Mouse (Mus musculus) embryonic facial prominence, embryonic 14.5 days (tissue): ENCODE measurements around the gene Tanc1. TPM values are rescaled to one million over a fixed set of nuclear protein-coding genes. Genes with fewer than 3 reads are reported as not detected.

Experiments
- ATAC-seq: fragments of 200-750 bp; cut with Nextera tagmentation; 2 replicates; pipeline ENCODE4 v1.8.0; 2017; ENCODE audit warnings: low read depth, moderate number of reproducible peaks, moderate TSS enrichment
- DNase-seq: peaks from one replicate; pipeline ENCODE4 v3.0.0-alpha.2; 2015; ENCODE audit warnings: low spot score
- H3K27ac ChIP-seq: fragments of 300-500 bp; sonication (generic); replicated peaks from 2 replicates; pipeline ENCODE4 v1.5.1; 2014; ENCODE audit warnings: low read depth, mild to moderate bottlenecking, low read length, moderate library complexity
- H3K27me3 ChIP-seq: fragments of 300-500 bp; sonication (generic); replicated peaks from 2 replicates; pipeline ENCODE4 v1.6.1; 2014; ENCODE audit warnings: low read length; ENCODE audit not compliant: control insufficient read depth, insufficient read depth
- H3K36me3 ChIP-seq: fragments of 300-500 bp; sonication (generic); 2 replicates; pipeline ENCODE4 v1.6.1; 2014; ENCODE audit warnings: low read length, mixed read lengths; ENCODE audit not compliant: control insufficient read depth, insufficient read depth
- H3K4me1 ChIP-seq: fragments of 300-500 bp; sonication (generic); 2 replicates; pipeline ENCODE4 v1.6.1; 2014; ENCODE audit warnings: antibody characterized with exemption, low read length; ENCODE audit not compliant: control insufficient read depth, insufficient read depth
- H3K4me2 ChIP-seq: fragments of 300-500 bp; sonication (generic); 2 replicates; pipeline ENCODE4 v1.6.1; 2014; ENCODE audit warnings: low read depth, mild to moderate bottlenecking, low read length, moderate library complexity, mixed read lengths
- H3K4me3 ChIP-seq: fragments of 300-500 bp; sonication (generic); 2 replicates; pipeline ENCODE4 v1.5.1; 2014; ENCODE audit warnings: low read depth, mild to moderate bottlenecking, low read length
- H3K9ac ChIP-seq: fragments of 300-500 bp; sonication (generic); 2 replicates; pipeline ENCODE4 v1.6.1; 2014; ENCODE audit warnings: low read depth, mild to moderate bottlenecking, low read length, moderate library complexity, mixed read lengths
- H3K9me3 ChIP-seq: fragments of 300-500 bp; sonication (generic); 2 replicates; pipeline ENCODE4 v1.6.1; 2016; ENCODE audit warnings: low read length; ENCODE audit not compliant: control insufficient read depth
- WGBS: fragments of 180-500 bp; shearing (Covaris S2); extraction: QIAGEN DNeasy Blood & Tissue Kit; methylation state at CpG from one replicate; pipeline ENCODE4 v1.1.7; 2014; 5-methylcytosine and 5-hydroxymethylcytosine counted together
- polyA plus RNA-seq: library from polyadenylated mRNA; unstranded; fragments of >200 nt; fragmentation: Nextera tagmentation; extraction: Ambion mirVana; gene quantifications from 2 replicates; pipeline ENCODE4 v1.2.1, GENCODE M21; 2014

Gene Tanc1
- polyA plus RNA-seq, 1 experiment from 2014 or later, result 24.8 TPM

DNA sequence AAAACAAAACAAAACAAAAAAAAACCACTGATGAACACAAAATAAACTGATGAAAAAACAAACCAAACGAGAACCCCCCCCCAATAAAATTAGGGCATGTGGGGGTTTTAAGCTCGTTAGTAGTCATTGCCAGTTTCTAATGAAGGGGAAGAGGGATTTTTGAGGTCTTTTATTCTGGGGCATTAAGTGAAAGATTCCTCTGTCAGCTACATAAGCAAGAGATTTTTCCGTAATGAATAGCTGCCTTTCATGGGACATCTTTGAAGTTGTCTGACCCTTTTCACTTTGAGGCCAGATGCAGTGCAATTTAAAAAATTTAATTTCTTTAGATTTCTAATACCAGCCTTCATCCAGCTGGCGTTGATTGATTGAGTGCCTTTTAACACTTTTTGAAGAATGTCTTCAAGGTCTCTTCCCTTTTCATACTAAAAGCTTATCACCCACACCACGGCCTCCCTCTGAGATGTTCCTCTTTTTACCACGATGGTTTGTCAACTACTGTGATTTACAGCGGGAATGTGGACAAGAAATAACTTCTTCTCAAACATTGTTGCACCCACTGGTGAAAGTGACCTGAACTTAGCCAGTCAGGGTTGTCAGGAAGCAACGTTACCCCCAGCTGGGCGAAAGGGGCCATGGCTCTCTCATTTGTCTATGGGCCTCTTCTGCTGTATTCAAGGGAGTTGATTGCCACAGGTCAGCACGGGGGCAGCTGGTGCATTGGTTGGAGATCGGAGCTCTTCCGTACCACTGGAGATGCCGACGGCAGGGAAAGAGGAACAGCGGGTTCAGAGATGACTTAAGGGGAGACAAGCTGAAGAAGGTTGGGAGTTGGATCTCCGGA is 76.6 kb downstream of the Tanc1 start:
- no peak overlapping the region for H3K9ac ChIP-seq
- no peaks in the 10 kb centered on the region for H3K36me3 ChIP-seq
- no peak overlapping the region for H3K4me2 ChIP-seq
- no peak overlapping the region for H3K27ac ChIP-seq
- ATAC-seq (no peak), DNase-seq (no peak)
- WGBS, result 61% methylated on average over 16 of the region's 16 CpGs
- H3K27me3 ChIP-seq, result no peaks in the 10 kb centered on the region
- H3K4me1 ChIP-seq, result peaks cover 24% of the 10 kb centered on the region
- H3K4me3 ChIP-seq, result no peak overlapping the region
- H3K9me3 ChIP-seq, result no peaks in the 10 kb centered on the region

DNA sequence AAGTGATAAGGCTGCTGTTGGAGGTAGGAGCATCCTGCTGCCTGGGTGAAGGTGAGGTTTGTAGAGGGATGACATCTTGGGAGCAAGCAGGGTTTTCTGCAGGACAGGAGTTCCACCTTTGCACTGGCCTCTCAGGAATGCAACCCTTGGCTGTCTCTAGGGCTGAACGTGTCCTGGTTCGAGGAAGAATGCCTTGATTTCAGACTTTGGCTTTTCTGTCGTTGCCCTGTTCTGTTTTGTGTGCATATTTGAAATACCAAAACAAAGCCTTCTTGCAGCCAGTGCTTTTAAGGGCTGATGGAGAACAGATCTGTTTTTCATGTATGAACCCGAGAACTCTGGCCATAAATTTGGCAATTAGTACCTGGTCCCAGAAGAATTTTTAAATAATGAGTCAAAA is 79.3 kb downstream of the Tanc1 start:
- no peak overlapping the region for H3K9ac ChIP-seq
- H3K27ac ChIP-seq, result 0 out of 2 replicates have a peak overlapping the region, but pooled peaks have one; percentile 33
- H3K9me3 ChIP-seq, result no peaks in the 10 kb centered on the region
- H3K27me3 ChIP-seq, result no peaks in the 10 kb centered on the region
- 14% methylated on average over 4 of the region's 4 CpGs for WGBS
- no peaks in the 10 kb centered on the region for H3K36me3 ChIP-seq
- H3K4me1 ChIP-seq, result peaks cover 13% of the 10 kb centered on the region
- no peak for DNase-seq
- no peak for ATAC-seq
- H3K4me2 ChIP-seq, result no peak overlapping the region
- H3K4me3 ChIP-seq, result no peak overlapping the region

DNA sequence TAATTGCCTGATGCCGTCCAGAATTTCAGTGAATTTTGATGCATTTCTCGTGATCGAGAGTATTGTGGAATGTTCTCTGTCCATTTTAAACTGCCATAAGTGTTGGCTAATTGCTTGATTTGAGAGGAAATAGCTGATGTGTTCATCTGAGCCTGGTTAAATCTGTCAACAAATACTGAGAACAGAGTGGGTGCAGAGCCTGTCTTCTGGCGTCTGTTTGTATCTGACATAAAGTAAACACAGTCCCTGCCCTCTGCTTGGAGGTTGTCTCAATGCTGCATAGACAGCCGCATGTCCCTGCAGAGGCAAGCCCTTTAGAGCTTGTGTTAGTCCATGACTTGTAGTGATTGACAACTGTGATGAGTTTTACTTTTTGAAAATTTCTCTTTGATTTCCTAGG is 81.6 kb downstream of the Tanc1 start:
- DNase-seq, result no peak
- no peaks in the 10 kb centered on the region for H3K36me3 ChIP-seq
- no peak overlapping the region for H3K4me2 ChIP-seq
- H3K27me3 ChIP-seq, result no peaks in the 10 kb centered on the region
- ATAC-seq, result no peak
- H3K27ac ChIP-seq, result no peak overlapping the region
- H3K4me3 ChIP-seq, result no peak overlapping the region
- no peak overlapping the region for H3K9ac ChIP-seq
- 41% methylated on average over 5 of the region's 5 CpGs for WGBS
- H3K9me3 ChIP-seq, result no peaks in the 10 kb centered on the region
- peaks cover 28% of the 10 kb centered on the region for H3K4me1 ChIP-seq

DNA sequence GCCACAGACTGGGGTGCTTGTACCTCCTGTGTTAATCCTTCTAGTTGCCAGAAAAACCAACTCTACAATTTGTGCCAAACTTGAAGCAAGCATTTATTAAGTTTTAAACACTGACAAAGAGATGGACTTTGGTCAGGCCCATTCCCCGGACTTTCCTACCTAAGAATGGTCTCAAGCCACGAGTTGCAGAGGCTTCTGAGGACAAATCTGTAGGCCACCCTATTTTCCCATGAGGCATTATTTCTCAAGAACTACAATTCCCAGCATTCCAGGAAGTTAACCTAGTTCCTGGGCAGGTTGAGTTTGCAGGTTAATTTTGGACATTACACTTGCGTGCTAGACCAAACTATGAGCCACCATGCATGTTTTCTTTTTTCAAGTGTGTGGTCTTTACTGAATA is 85.3 kb downstream of the Tanc1 start:
- no peak for ATAC-seq
- Histone ChIP-seq H3K9ac (no peak overlapping the region), H3K27me3 (no peaks in the 10 kb centered on the region), H3K36me3 (0 out of 2 replicates have a peak, but pooled peaks cover 6% of the 10 kb centered on the region), H3K4me2 (no peak overlapping the region), H3K4me1 (peaks cover 30% of the 10 kb centered on the region), H3K9me3 (no peaks in the 10 kb centered on the region), H3K4me3 (no peak overlapping the region), H3K27ac (peak overlapping the region; percentile 57)
- WGBS, result 72% methylated on average over 3 of the region's 3 CpGs
- no peak for DNase-seq

DNA sequence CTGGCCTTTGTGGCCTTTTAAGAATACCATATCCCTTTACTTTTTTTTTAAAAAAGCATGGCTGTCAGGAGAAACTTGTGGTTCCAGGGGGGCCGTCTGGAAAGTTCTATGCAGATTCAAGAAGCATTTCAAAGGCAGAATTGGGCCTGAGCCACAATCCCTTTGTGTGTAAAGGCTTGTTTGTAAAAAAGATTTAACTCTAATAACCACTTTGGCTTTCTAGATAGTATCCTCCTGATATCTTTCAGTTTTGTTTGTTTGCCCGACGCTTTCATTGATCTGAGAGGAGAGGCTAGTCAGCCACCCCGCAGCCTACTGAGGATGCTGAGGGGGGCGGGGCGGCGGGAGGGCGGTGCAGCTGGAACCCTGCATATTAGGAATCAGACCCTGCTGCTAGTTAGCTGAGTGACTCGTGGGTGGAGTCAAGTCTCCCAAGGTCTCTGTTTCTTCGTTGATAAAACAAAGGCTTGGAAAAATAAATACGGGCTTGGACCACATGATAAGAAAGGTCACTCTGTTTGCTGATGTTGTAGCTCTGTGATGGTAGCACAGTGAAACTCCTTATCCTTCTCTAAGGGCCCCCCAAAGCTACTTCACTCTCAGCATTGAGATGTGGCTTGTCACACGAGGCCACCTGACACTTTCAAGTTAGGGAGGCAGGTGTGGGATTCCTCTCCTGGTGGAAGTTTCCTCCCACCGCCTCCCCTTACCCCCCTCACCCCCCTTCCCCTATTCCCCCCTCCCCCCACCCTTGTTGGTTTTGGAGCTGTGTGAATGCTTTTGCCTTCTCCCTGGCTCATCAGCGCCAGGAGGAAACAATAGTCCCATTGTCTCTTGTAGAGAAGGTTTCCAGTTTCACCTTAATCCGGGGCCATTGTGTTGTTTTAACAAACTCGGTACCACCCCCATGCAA is 86.1 kb downstream of the Tanc1 start:
- Histone ChIP-seq H3K4me3 (no peak overlapping the region), H3K4me1 (peaks cover 29% of the 10 kb centered on the region), H3K27me3 (no peaks in the 10 kb centered on the region), H3K9me3 (no peaks in the 10 kb centered on the region), H3K27ac (peak overlapping the region; percentile 65), H3K9ac (no peak overlapping the region), H3K36me3 (0 out of 2 replicates have a peak, but pooled peaks cover 6% of the 10 kb centered on the region), H3K4me2 (peak overlapping the region; percentile 39)
- DNase-seq (peak; percentile 89), ATAC-seq (peak; percentile 86)
- WGBS, result 1% methylated on average over 15 of the region's 16 CpGs

GRCm38 (mm10) chr2:59698635-59699300 is 86.9 kb downstream of the Tanc1 start:
- Histone ChIP-seq H3K9me3 (no peaks in the 10 kb centered on the region), H3K4me2 (peak overlapping the region; percentile 39), H3K36me3 (0 out of 2 replicates have a peak, but pooled peaks cover 6% of the 10 kb centered on the region), H3K4me3 (no peak overlapping the region), H3K9ac (no peak overlapping the region), H3K27ac (peak overlapping the region; percentile 65; the same call in 1 of the 2 replicates), H3K27me3 (no peaks in the 10 kb centered on the region), H3K4me1 (peaks cover 25% of the 10 kb centered on the region)
- 0 out of 2 replicates have a peak, but pooled peaks have one; percentile 16 for ATAC-seq
- no peak for DNase-seq
- 20% methylated on average over 7 of the region's 7 CpGs for WGBS

DNA sequence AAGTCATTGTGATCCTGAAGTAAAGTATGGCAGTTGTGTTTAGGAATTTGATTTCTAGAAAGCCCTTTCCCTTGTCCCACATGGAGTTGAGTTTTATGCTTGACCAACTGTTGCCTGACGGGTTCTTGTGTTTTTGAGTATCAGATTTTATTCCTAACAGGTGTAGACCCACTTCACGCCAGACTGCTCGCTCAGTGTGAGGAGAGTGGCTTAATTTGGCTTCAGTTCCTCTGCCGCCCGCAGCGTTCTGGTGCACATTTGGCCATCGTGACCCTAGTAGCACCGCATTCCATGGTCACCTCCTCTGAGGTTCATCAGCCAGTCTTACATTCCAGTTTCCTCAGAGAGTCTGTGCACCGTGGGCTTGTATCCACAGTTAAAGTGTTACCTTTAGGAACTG is 88.1 kb downstream of the Tanc1 start:
- WGBS, result 50% methylated on average over 9 of the region's 9 CpGs
- H3K27ac ChIP-seq, result no peak overlapping the region
- H3K4me3 ChIP-seq, result no peak overlapping the region

DNA sequence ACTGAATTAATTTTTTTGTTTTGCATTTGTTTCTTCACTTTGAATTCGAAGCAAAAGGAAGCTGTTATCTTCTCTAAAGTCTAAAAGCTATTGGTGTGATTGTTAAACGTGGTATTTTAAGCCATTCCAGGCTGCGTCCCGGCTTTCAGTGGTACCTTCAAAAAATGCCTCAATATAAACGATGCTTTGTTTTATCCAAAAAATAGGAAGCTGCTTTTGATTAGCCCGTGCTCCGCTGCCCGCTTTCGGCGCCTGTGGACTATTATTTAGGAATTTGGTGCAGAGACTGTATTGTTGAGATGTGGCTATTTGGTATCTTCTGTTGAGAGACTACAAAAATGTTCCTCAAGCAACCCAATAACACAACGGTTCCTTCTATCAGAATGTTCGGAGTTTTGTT is 93.4 kb downstream of the Tanc1 start:
- Histone ChIP-seq H3K27ac (no peak overlapping the region), H3K4me1 (0 out of 2 replicates have a peak, but pooled peaks cover 3% of the 10 kb centered on the region), H3K9me3 (no peaks in the 10 kb centered on the region), H3K27me3 (no peaks in the 10 kb centered on the region), H3K4me3 (no peak overlapping the region), H3K36me3 (no peaks in the 10 kb centered on the region; the same call in 1 of the 2 replicates), H3K9ac (no peak overlapping the region), H3K4me2 (no peak overlapping the region)
- ATAC-seq (no peak), DNase-seq (no peak)
- 51% methylated on average over 12 of the region's 12 CpGs for WGBS

More for the DNA sequence above, 88.1 kb downstream of the Tanc1 start:
- no peak overlapping the region for H3K9ac ChIP-seq
- H3K4me2 ChIP-seq, result no peak overlapping the region
- no peaks in the 10 kb centered on the region for H3K9me3 ChIP-seq
- 0 out of 2 replicates have a peak, but pooled peaks cover 6% of the 10 kb centered on the region for H3K36me3 ChIP-seq
- H3K27me3 ChIP-seq, result no peaks in the 10 kb centered on the region
- H3K4me1 ChIP-seq, result peaks cover 25% of the 10 kb centered on the region
- DNase-seq (peak; percentile 67), ATAC-seq (peak; percentile 16)
